Mouse (Mus musculus) heart, embryonic 14.5 days (tissue): ENCODE data around the gene Gjd2. TPM values are rescaled to one million over a fixed set of nuclear protein-coding genes. Genes with fewer than 3 reads are reported as not detected.

Source experiments
- ATAC-seq: fragments of 200-750 bp; cut with Nextera tagmentation; 2 replicates; pipeline ENCODE4 v1.8.0; 2017; ENCODE audit warnings: low read depth, moderate TSS enrichment; ENCODE audit not compliant: insufficient number of reproducible peaks, insufficient read depth, low FRiP score
- H3K27ac ChIP-seq, 2 experiments: fragments of 200-500 bp in 1 of 2; fragments of 300-500 bp in 1 of 2; sonication (generic) in 1 of 2; replicated peaks in 1 of 2; 2 replicates each; pipeline ENCODE4 v1.5.1; 2012 to 2014; ENCODE audit warnings: low read depth in 2 of 2, low read length in 2 of 2, control low read depth in 1 of 2, mild to moderate bottlenecking in 1 of 2, mixed read lengths in 1 of 2; ENCODE audit not compliant: control insufficient read depth in 1 of 2, insufficient read depth in 1 of 2
- H3K27me3 ChIP-seq: fragments of 300-500 bp; sonication (generic); 2 replicates; pipeline ENCODE4 v1.6.1; 2014; ENCODE audit warnings: mild to moderate bottlenecking, low read length, control low read depth; ENCODE audit not compliant: control insufficient read depth, insufficient read depth
- H3K36me3 ChIP-seq: fragments of 300-500 bp; sonication (generic); 2 replicates; pipeline ENCODE4 v1.6.1; 2014; ENCODE audit warnings: mild to moderate bottlenecking, control low read depth, low read length, mixed read lengths; ENCODE audit not compliant: control insufficient read depth, insufficient read depth
- H3K4me1 ChIP-seq, 2 experiments: fragments of 200-500 bp in 1 of 2; fragments of 300-500 bp in 1 of 2; sonication (generic) in 1 of 2; 2 replicates each; pipeline ENCODE4 v1.6.1; 2012 to 2014; ENCODE audit warnings: low read length in 2 of 2, control low read depth in 1 of 2, mixed read lengths in 1 of 2; ENCODE audit not compliant: control insufficient read depth in 2 of 2, insufficient read depth in 2 of 2
- H3K4me2 ChIP-seq: fragments of 300-500 bp; sonication (generic); 2 replicates; pipeline ENCODE4 v1.6.1; 2014; ENCODE audit warnings: mild to moderate bottlenecking, low read length
- H3K4me3 ChIP-seq, 2 experiments: fragments of 200-500 bp in 1 of 2; fragments of 300-500 bp in 1 of 2; sonication (generic) in 1 of 2; 2 replicates each; pipeline ENCODE4 v1.5.1; 2012 to 2014; ENCODE audit warnings: low read length in 2 of 2, mild to moderate bottlenecking in 2 of 2, control low read depth in 1 of 2, low read depth in 1 of 2, moderate library complexity in 1 of 2; ENCODE audit not compliant: control insufficient read depth in 1 of 2, insufficient read depth in 1 of 2
- H3K9ac ChIP-seq: fragments of 300-500 bp; sonication (generic); 2 replicates; pipeline ENCODE4 v1.6.1; 2014; ENCODE audit warnings: mild to moderate bottlenecking, low read length
- H3K9me3 ChIP-seq: fragments of 300-500 bp; sonication (generic); 2 replicates; pipeline ENCODE4 v1.6.1; 2016; ENCODE audit warnings: low read length, control low read depth; ENCODE audit not compliant: control insufficient read depth
- WGBS: fragments of 180-500 bp; shearing (Covaris S2); extraction: QIAGEN DNeasy Blood & Tissue Kit; methylation state at CpG from one replicate; pipeline ENCODE4 v1.1.7; 2014; 5-methylcytosine and 5-hydroxymethylcytosine counted together
- polyA plus RNA-seq: library from polyadenylated mRNA; unstranded; fragments of >200 nt; fragmentation: Nextera tagmentation; extraction: Ambion mirVana; gene quantifications from 2 replicates; pipeline ENCODE4 v1.2.1, GENCODE M21; 2014

Gjd2 gene
- polyA plus RNA-seq, 1 experiment from 2014 or later, result not detected

- Histone ChIP-seq H3K27me3 (no peaks in the 10 kb centered on the region), H3K9me3 (no peaks in the 10 kb centered on the region), H3K4me3 (no peak overlapping the region), H3K9ac (no peak overlapping the region), H3K4me2 (no peak overlapping the region), H3K27ac (no peak overlapping the region), H3K36me3 (no peaks in the 10 kb centered on the region), H3K4me1 (no peaks in the 10 kb centered on the region)
- 28% methylated on average over 4 of the region's 4 CpGs for WGBS
- no peak for ATAC-seq
These were observed 47.0 kb downstream of the Gjd2 start for GRCm38 (mm10) chr2:113966421-113966820.

Other genes starting within 250 kb of the Gjd2 start
- 0.82 and 0.99 TPM in 2 replicates for gene Scg5, start 184.5 kb downstream of the Gjd2 start, polyA plus RNA-seq
- 4.4 and 4.9 TPM in 2 replicates for gene Arhgap11a, start 165.0 kb downstream of the Gjd2 start, polyA plus RNA-seq
- 14,909 and 15,629 TPM in 2 replicates for gene Actc1, start 39.9 kb upstream of the Gjd2 start, polyA plus RNA-seq
- 28.0 and 30.6 TPM in 2 replicates for gene Aqr, start 173.4 kb upstream of the Gjd2 start, polyA plus RNA-seq
- gene Zfp770, start 187.8 kb upstream of the Gjd2 start, polyA plus RNA-seq, result 4.5 and 4.8 TPM in 2 replicates